Mouse (Mus musculus) yolk sac, embryonic 10.5 days (tissue): ENCODE data around the gene Bcl11b.

Experiments used
- DNase-seq: peaks from one replicate; pipeline ENCODE4 v3.0.0-alpha.2; 2017; ENCODE audit warnings: low spot score

The Bcl11b gene

GRCm38 (mm10) chr12:107934831-107935437, 68.5 kb downstream of the Bcl11b start:
- no peak for DNase-seq

DNA sequence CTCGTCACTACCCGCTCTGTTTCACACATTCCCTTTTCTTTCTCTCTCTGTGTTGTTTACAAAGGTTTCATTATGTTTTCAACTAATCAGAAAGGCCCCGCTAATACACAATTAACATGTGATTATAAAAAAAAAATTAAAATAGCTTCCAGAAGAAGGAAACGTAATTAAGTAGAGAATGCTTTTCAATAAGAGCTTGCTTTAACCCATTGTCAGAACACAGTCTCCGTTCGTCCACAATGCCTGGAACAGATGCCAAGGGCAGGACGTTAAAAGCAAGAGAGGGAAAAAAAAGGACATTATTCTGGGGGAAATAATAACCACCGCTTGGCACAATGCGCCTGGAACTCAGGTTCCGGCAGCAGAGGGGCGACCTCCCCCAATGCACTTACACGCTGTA, 71.3 kb downstream of the Bcl11b start:
- no peak for DNase-seq

- DNase-seq: no peak
These were observed 71.9 kb downstream of the Bcl11b start for GRCm38 (mm10) chr12:107931476-107931875.

DNA sequence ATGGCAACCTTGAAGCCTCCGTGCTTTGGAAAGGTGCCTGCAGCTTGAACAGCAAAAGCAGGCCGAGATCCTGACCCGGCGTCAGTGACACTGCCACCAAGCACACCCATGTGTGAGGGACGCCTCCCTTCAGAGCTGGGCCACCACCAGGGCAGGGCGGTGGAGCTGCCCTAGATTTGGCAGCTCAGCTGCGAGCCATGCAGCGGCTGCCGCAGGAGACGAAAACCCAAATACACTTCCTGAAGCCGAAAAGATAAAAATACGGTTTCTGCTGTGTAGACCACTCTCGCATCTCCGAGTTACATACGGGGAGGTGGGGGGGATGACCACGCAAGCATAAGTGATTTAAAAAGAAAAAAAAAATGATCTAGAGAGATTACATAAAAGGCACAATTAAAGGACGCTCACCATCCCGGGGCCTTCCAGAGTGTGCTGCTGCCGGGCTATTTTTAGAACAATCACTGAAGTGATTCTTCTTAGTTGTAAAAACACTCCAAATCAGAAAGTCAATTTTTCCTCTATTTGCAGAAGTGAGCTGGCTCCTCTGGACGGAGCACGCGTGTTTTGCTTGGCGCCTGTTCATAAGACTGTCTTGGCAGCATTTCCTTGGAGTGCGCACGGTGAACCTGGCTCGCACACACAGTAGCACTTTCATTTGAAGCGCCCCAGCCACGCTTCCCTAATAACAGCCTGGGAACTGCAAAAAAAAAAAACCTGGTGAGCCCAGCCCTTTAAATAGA, 72.6 kb downstream of the Bcl11b start:
- DNase-seq: no peak

GRCm38 (mm10) chr12:107928905-107929304, 74.5 kb downstream of the Bcl11b start:
- DNase-seq: no peak

DNA sequence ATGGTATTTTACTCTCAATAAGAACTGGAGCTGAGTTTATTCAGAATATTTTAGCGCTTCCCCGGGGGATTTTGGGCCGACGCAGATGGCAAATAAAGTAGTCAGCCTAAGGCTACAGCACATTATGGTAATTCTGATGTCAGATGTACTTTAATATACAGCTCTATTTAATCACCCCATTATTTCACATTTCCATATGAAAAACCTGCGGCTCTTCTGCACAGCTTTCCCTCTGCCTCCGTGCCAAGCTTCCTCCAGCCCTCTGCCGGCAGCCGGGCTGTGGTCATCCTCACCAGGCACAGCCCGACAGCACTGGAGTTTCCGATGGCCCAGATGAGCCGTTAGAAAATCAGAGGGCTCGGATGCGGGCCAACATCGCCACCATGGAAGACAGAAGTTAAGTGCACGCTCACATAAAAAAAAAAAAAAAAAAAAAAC, 74.9 kb downstream of the Bcl11b start:
- no peak for DNase-seq

DNA sequence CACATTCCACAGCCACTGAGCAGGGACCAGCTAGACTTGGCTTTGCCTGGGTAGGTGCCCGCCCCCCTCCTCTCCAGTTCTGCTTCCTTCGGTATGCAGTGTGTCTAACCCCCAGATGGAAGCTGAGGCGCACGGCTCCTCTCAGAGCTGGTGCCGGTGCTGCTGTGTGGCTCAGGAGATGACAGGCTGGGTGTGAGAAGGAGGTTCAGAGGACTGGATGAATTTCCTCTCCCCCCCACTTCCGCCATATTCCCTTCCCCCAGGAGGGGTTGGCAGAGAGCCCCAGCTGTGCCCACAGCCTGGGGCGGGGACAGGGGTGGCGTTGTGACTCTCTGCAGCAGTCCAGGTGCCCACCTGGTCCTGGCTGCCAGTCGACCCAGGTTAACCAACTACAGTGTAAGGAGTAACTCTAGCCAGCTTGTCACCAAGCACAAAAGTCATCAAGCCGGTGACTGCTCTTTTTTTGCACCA, 75.4 kb downstream of the Bcl11b start:
- no peak for DNase-seq

GRCm38 (mm10) chr12:107926074-107926855, 77.1 kb downstream of the Bcl11b start:
- no peak for DNase-seq

GRCm38 (mm10) chr12:107924696-107925095, 78.7 kb downstream of the Bcl11b start:
- DNase-seq: no peak

- no peak for DNase-seq
These were observed 79.4 kb downstream of the Bcl11b start for GRCm38 (mm10) chr12:107923963-107924362.

- DNase-seq: no peak
These were observed 81.2 kb downstream of the Bcl11b start for GRCm38 (mm10) chr12:107922180-107922579.

DNA sequence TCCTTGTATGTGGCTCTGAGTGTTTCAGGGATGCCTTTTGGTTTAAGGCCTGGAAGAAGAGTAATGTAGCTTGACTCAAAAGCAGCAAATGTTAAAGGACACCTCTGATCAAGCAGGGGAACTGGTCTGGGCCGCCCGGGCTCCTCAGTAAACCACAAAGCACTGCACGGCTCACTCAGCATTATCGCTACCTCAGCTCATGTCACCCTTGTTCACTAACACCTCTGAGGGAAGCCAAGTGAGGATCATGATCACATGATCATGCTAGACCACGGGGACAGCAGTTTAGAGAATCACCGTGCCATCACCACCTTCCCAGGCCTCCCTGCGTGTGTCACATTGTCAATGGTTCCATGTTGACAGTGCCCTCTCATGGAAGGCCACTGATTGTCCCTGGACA, 81.8 kb downstream of the Bcl11b start:
- DNase-seq: no peak

DNA sequence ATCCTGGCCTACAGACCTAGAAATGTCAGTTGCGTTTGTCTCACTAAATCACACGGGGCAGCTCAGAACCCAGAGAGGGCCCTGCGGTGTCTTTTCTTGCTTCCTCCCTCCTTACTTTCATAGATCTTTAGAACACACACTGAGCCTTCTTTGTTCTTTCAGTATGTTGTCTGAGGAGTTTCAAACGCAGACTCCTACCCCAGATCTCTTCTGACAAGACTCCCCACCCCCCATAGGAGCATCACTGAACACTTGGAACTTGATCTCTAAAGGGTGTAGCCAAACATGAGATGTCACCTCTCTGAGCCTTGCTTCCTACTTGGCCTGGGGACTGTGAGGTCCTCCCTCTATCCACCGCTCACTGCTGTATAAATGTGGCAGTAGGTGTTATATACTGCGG, 82.2 kb downstream of the Bcl11b start:
- no peak for DNase-seq

DNA sequence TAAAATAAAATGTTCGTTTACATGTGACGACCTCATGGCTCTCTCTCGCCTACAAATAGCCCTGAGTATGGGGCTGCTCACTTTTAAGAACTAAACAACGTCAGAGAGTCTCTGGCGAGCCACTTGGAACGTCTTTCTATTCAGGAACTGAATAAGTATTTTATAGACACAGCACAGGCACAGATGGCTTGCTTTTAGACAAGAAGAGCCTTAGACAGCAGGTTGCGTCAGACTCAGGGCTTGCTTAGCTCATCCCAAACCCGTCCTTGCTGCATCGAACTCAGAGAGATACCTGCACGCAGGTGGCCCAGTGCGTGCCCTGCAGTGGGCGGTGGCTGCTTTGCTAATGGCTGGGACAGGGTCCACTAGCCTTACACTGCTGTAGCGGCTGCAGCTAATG, 82.7 kb downstream of the Bcl11b start:
- DNase-seq: no peak

DNA sequence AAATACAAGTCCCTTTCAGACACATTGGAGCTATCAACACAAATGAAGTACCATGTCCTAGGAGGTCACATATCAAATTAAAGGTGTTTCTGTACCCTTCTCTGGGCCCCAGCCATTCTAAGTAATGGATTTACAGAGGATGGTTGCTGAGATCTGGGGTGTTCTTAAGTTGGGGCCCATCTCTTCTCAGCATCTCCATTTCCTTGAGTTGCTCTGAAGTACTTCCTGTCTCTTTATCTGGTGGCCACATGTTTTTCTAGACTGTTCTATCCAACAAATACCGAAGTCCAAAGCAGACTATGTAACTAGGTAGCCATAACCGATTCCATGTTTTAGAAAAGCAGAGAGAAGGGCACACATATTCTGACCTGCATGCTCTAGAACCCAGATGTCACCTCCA, 83.3 kb downstream of the Bcl11b start:
- no peak for DNase-seq

DNA sequence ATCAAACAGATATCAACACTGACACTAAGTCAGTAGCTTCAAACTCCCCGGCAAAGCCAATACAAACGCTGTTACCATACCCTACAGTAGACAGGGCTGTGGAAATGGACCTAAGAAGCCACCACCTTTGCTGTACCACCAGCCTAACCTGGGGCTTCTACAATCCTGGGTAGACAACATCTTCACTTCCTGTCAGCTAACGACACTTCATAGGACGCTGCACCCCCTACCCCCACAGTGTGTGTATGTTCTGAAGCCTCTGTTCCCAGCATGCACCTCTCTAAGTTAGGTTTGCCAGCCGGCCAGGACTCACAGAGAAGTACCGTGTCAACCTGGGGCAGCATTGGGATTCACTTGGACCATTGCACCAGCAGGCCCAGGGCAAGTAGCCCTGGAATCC, 84.6 kb downstream of the Bcl11b start:
- DNase-seq: no peak

GRCm38 (mm10) chr12:107916008-107916407, 87.4 kb downstream of the Bcl11b start:
- no peak for DNase-seq

DNA sequence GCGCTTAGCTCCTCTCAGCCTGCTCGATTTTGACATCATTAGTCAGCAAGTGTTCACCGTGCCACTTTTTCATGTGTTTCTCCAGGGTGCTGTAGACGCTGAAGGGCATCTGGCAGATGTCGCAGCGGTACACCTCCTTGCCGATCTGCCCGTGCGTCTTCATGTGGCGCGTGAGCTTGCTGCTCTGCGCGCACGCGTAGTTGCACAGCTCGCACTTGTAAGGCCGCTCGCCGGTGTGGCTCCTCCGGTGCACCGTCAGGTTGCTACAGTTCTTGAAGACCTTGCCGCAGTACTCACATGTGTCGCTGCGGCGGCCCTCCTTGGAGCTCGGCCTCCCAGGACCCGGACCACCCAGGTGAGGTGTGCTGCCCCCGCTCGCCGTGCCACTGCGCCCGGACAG, 88.0 kb downstream of the Bcl11b start:
- no peak for DNase-seq

GRCm38 (mm10) chr12:107908826-107909225, 94.6 kb downstream of the Bcl11b start:
- DNase-seq: no peak

DNA sequence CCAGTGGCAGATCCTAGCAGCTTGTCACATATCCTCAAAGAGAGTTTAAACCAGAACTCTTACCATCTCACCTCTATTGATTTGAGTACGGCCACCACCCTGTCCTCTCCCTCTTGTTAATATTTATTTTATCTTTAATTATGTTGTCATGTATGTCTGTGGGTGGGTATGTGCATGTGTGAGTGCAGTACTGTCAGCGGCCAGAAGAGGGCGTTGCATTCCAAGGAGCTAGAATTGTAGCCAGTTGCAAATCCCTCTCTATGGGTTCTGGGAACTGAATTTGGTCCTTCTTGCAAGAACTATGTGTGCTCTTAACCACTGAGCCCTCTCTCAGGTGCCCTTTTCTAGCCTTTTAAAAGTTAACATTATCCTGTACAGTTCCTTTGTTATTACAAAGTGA, 98.1 kb downstream of the Bcl11b start:
- DNase-seq: no peak

DNA sequence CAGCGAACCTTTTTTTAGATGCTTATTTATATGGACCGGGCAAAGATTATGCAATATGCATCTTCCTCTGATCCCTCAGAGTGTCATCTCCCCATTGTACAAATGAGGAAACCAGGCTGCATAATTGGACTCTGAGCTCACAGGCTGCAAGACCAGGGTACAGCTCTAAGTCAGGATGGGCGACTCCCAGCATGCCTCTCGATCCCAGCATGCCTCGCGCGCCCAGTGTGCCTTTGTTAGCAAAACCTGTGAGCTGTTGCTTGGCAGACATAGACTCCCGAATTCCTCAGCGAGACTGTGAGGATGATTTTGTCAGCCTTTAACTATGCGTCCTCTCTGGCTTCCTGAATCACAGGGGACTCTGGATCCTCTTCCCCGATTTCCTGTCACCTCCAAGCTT, 98.9 kb downstream of the Bcl11b start:
- no peak for DNase-seq

DNA sequence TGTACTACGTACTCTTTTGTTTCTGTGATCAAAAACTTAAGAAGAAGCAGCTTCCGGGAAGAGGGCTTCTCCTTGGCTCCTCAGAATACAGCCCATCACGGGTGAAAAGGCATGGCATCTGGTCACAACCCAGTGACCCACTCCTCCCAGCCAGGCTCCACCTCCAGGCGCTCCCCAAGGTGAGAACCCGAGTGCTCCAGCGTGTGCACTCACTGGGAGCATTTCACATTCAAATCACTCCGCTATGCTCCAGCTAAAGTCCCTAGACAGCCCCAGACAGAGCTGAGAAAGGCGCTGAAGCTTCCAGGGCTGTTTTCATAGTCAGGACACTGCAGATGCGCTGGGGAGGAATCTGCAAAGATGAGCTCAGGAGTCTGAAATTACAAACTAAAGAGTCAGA, 99.5 kb downstream of the Bcl11b start:
- DNase-seq: no peak

DNA sequence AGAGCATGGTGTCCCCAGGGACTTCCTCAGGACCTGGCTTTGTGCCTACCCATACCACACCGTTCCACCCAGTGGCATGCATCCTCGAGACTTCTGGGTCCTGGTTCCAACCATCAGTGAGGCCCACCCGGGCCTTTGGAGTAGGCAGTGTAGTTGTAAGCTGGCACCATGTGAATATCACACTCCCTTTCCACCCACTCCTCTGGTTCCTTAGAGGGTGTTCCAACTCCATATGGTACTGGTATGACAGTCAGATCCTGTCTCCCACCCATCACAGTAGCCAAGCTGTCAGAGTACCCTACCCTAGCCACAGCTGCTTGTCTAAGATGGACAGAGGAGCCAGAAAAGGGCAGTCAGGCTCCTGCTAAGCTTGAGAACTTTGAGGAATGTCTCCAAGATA, 112.0 kb downstream of the Bcl11b start:
- DNase-seq: no peak
